8 mouse cellular contexts compared by ENCODE assay signal in the genomic region with DNA sequence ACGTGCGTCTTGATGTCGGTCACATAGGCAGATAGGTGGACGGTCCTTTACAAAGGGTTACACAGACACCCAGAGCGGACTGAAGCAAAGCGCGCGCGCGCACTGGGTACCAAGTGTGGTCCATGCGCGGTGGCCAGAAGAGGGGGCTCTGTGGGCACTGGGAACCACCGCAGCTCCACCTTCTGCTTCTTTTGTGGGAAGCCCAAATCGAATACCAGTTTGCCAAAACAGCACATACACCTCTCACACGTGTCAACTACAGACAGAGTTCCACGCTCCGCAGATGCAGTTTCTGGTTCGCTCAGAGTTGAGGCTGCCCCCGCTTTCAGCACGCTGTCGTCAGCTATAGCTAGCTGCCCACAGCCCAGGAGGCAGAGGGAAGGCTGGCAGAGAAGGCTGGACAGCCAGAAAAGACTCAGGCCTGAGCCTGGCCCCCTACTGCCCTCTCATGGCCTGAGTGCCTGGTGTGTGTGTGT. TPM values are rescaled to one million over a fixed set of nuclear protein-coding genes. Genes with fewer than 3 reads are reported as not detected.
DNase-seq lines count a peak whose midpoint lies in the region; ATAC-seq and TF ChIP-seq lines count a peak whose summit lies in the region.

No protein-coding gene starts in this region.

- H3K9me3 ChIP-seq in hindbrain, embryonic 13.5 days: no peaks in the 10 kb centered on the region
- H3K9me3 ChIP-seq in midbrain, embryonic 11.5 days (ENCODE audit: control insufficient read depth, low read length): no peaks in the 10 kb centered on the region
- H3K9me3 ChIP-seq in stomach, postnatal 0 days (ENCODE audit: control insufficient read depth, low read length): no peaks in the 10 kb centered on the region

- H3K4me1 ChIP-seq in hindbrain, embryonic 13.5 days (replicated peaks): peaks cover 41% of the 10 kb centered on the region
- peaks cover 17% of the 10 kb centered on the region for H3K4me1 ChIP-seq in midbrain, embryonic 11.5 days (ENCODE audit: control insufficient read depth, insufficient read depth, low read length)
- H3K4me1 ChIP-seq in stomach, postnatal 0 days (replicated peaks; ENCODE audit: control insufficient read depth, insufficient read depth): peaks cover 4% of the 10 kb centered on the region; the same call in 1 of the 2 replicates

- peak overlapping the region; percentile 97 for H3K4me2 ChIP-seq in hindbrain, embryonic 13.5 days
- H3K4me2 ChIP-seq in midbrain, embryonic 11.5 days: peak overlapping the region; percentile 64
- peak overlapping the region; percentile 47 for H3K4me2 ChIP-seq in stomach, postnatal 0 days (replicated peaks; ENCODE audit: low read depth)

- no peak overlapping the region for H3K27ac ChIP-seq in hindbrain, embryonic 13.5 days
- no peak overlapping the region for H3K27ac ChIP-seq in left cerebral cortex, adult 2 months
- no peak overlapping the region for H3K27ac ChIP-seq in midbrain, embryonic 11.5 days (ENCODE audit: low read depth, low read length)
- H3K27ac ChIP-seq in stomach, postnatal 0 days (replicated peaks): no peak overlapping the region

- no peak for TF ChIP-seq EP300 in stomach, postnatal 0 days (optimal IDR thresholded peaks at IDR 0.05)

- peak overlapping the region; percentile 50 for H3K4me3 ChIP-seq in hindbrain, embryonic 13.5 days
- peak overlapping the region; percentile 38 for H3K4me3 ChIP-seq in left cerebral cortex, adult 2 months
- H3K4me3 ChIP-seq in midbrain, embryonic 11.5 days (ENCODE audit: low read depth, low read length): peak overlapping the region; percentile 51
- peak overlapping the region; percentile 44 for H3K4me3 ChIP-seq in stomach, postnatal 0 days (ENCODE audit: low read depth, low read length)

- H3K36me3 ChIP-seq in hindbrain, embryonic 13.5 days: no peaks in the 10 kb centered on the region
- no peaks in the 10 kb centered on the region for H3K36me3 ChIP-seq in midbrain, embryonic 11.5 days (ENCODE audit: control insufficient read depth, insufficient read depth, low read length)
- H3K36me3 ChIP-seq in stomach, postnatal 0 days (ENCODE audit: control insufficient read depth, insufficient read depth, low read length): no peaks in the 10 kb centered on the region

- TF ChIP-seq CTCF in left cerebral cortex, adult 2 months (IDR thresholded peaks at IDR 0.05): no peak; the same call in 1 of the 2 replicates
- TF ChIP-seq CTCF in stomach, postnatal 0 days (IDR thresholded peaks at IDR 0.05; ENCODE audit: low read depth): peak; percentile 24; the same call in 1 of the 2 replicates

- H3K27me3 ChIP-seq in hindbrain, embryonic 13.5 days: peaks cover 38% of the 10 kb centered on the region
- H3K27me3 ChIP-seq in midbrain, embryonic 11.5 days (ENCODE audit: control insufficient read depth, insufficient read depth, low read length): peaks cover 17% of the 10 kb centered on the region
- H3K27me3 ChIP-seq in stomach, postnatal 0 days (ENCODE audit: control insufficient read depth, insufficient read depth, low read length): peaks cover 6% of the 10 kb centered on the region; the same call in 1 of the 2 replicates

- peak; percentile 88 for ATAC-seq in hindbrain, embryonic 13.5 days (ENCODE audit: low FRiP score)
- ATAC-seq in midbrain, embryonic 11.5 days (ENCODE audit: low FRiP score): peak; percentile 79
- peak; percentile 56; the same call in 1 of the 2 replicates for ATAC-seq in stomach, postnatal 0 days (ENCODE audit: low FRiP score, low TSS enrichment)

- peak; percentile 82 for DNase-seq in heart, adult 11 months
- no peak for DNase-seq in heart, adult 9 months (ENCODE audit: low spot score in 2 of 2)
- DNase-seq in fibroblast of lung, adult 2 months (ENCODE audit: low read depth): peak; percentile 18
- peak; percentile 26 to 47 for DNase-seq in left cerebral cortex, adult 2 months (ENCODE audit: extremely low spot score in 1 of 2, low spot score in 2 of 2)
- peak; percentile 96 for DNase-seq in midbrain, embryonic 11.5 days (ENCODE audit: low spot score, missing footprints)
- DNase-seq in stomach, postnatal 0 days (ENCODE audit: low spot score): no peak
- DNase-seq in urinary bladder, postnatal 25 days (ENCODE audit: low spot score): no peak

- intact Hi-C loops in left cerebral cortex, adult 2 months (cut with DNase I): loop anchor here (10.0 kb wide), 1 partner anchor 492 kb away; no protein-coding TSS in a partner anchor

- under 1% methylated on average over 21 of the region's 21 CpGs for WGBS in hindbrain, embryonic 13.5 days
- WGBS in midbrain, embryonic 11.5 days: under 1% methylated on average over 20 of the region's 21 CpGs
- WGBS in stomach, postnatal 0 days: 2% methylated on average over 21 of the region's 21 CpGs

- H3K9ac ChIP-seq in hindbrain, embryonic 13.5 days: peak overlapping the region; percentile 61
- H3K9ac ChIP-seq in midbrain, embryonic 11.5 days (ENCODE audit: low read length): peak overlapping the region; percentile 45
- H3K9ac ChIP-seq in stomach, postnatal 0 days (ENCODE audit: low read length): no peak overlapping the region

RNA-seq across cellular contexts. Expression of a gene that starts 2.0 kb away (rescaled TPM):
- 2.4 and 5.7 TPM in 2 replicates for polyA plus RNA-seq in hindbrain, embryonic 13.5 days (2015; fragmentation: Nextera tagmentation; extraction: Ambion mirVana)
- total RNA-seq in left cerebral cortex, adult 2 months (2021): 1 to 10 TPM in 1 of 2 experiments, under 1 TPM in 1; 0.56 to 1.2 TPM
- polyA plus RNA-seq in midbrain, embryonic 11.5 days (2014; fragmentation: Nextera tagmentation; extraction: Ambion mirVana): 19.6 and 23.7 TPM in 2 replicates
- 3.7 and 3.9 TPM in 2 replicates for polyA plus RNA-seq in stomach, postnatal 0 days (2015; fragmentation: Nextera tagmentation; extraction: Ambion mirVana)

Comparison
In these comparisons a context has a peak if more than half of its experiments do, and no peak if none do; other contexts are left out.
1. DNase-seq: peak in heart, adult 11 months (single experiment), fibroblast of lung, adult 2 months (single experiment), left cerebral cortex, adult 2 months (2 of 2) and midbrain, embryonic 11.5 days (single experiment); none in heart, adult 9 months (0 of 2), stomach, postnatal 0 days (single experiment) and urinary bladder, postnatal 25 days (single experiment).
2. H3K4me2 ChIP-seq: peak in every context shown above with its lines; median percentile 97 in hindbrain, embryonic 13.5 days; 64 in midbrain, embryonic 11.5 days; 47 in stomach, postnatal 0 days.
3. Peak in every context shown above with its lines, with median percentiles within 50 percentile points of each other: ATAC-seq and H3K4me3 ChIP-seq.